Mouse (Mus musculus) MEL (cell line): Measurements from ENCODE around the gene Dlg2. TPM values are rescaled to one million over a fixed set of nuclear protein-coding genes. Genes with fewer than 3 reads are reported as not detected.

Experiments
- DNase-seq: peaks from one replicate; pipeline ENCODE4 v3.0.0; 2011; ENCODE audit warnings: low read depth, low spot score
- H3K27ac ChIP-seq: 2 replicates; pipeline ENCODE4 v1.5.1; 2012; ENCODE audit warnings: low read depth, mild to moderate bottlenecking, control low read depth, low read length, moderate library complexity; ENCODE audit not compliant: control insufficient read depth
- H3K27me3 ChIP-seq, 2 experiments: fragments of 150-350 bp in 1 of 2; sonication (generic) in 1 of 2; 2 replicates each; pipeline ENCODE4 v1.6.1; 2012; ENCODE audit warnings: low read length in 2 of 2, mild to moderate bottlenecking in 2 of 2, improper control_type of control experiment in 1 of 2, moderate library complexity in 1 of 2; ENCODE audit not compliant: insufficient read depth in 2 of 2, control insufficient read depth in 1 of 2
- H3K36me3 ChIP-seq, 2 experiments: 2 replicates each; pipeline ENCODE4 v1.6.1; 2012 to 2014; ENCODE audit warnings: low read length in 2 of 2, improper control_type of control experiment in 1 of 2, inconsistent platforms in 1 of 2, mild to moderate bottlenecking in 1 of 2; ENCODE audit not compliant: insufficient read depth in 2 of 2, control insufficient read depth in 1 of 2
- H3K4me1 ChIP-seq, 2 experiments: fragments of 150-350 bp in 1 of 2; sonication (generic) in 1 of 2; 2 replicates each; pipeline ENCODE4 v1.6.1; 2012; ENCODE audit warnings: low read length in 2 of 2, improper control_type of control experiment in 1 of 2, mild to moderate bottlenecking in 1 of 2; ENCODE audit not compliant: insufficient read depth in 2 of 2, control insufficient read depth in 1 of 2
- H3K4me3 ChIP-seq, 2 experiments: fragments of 150-350 bp in 1 of 2; sonication (generic) in 1 of 2; 2 replicates each; pipeline ENCODE4 v1.5.1; 2012; ENCODE audit warnings: low read depth in 2 of 2, low read length in 2 of 2, mild to moderate bottlenecking in 2 of 2, moderate library complexity in 2 of 2, control low read depth in 1 of 2, improper control_type of control experiment in 1 of 2; ENCODE audit not compliant: control insufficient read depth in 1 of 2, insufficient read depth in 1 of 2
- H3K79me2 ChIP-seq: 2 replicates; pipeline ENCODE4 v1.6.1; 2012; ENCODE audit warnings: mild to moderate bottlenecking, low read length, moderate library complexity; ENCODE audit not compliant: control insufficient read depth, poor library complexity, insufficient read depth
- H3K9ac ChIP-seq: 2 replicates; pipeline ENCODE4 v1.6.1; 2012; ENCODE audit warnings: low read depth, mild to moderate bottlenecking, control low read depth, low read length, moderate library complexity; ENCODE audit not compliant: control insufficient read depth, poor library complexity, severe bottlenecking
- H3K9me3 ChIP-seq: fragments of 150-350 bp; sonication (generic); replicated peaks from 2 replicates; pipeline ENCODE4 v1.6.1; 2012; ENCODE audit warnings: mild to moderate bottlenecking, low read length, improper control_type of control experiment, moderate library complexity; ENCODE audit not compliant: insufficient read depth
- BHLHE40 ChIP-seq: IDR thresholded peaks from 2 replicates; pipeline ENCODE4 v1.6.1; 2012; ENCODE audit warnings: low read depth, mild to moderate bottlenecking, inconsistent platforms, low read length, improper control_type of control experiment, borderline replicate concordance
- CHD1 ChIP-seq: IDR thresholded peaks from 2 replicates; pipeline ENCODE4 v1.6.1; 2012; ENCODE audit warnings: low read depth, mild to moderate bottlenecking, inconsistent platforms, low read length, improper control_type of control experiment
- CTCF ChIP-seq, 3 experiments: IDR thresholded peaks in 2 of 3; conservative IDR thresholded peaks in 1 of 3; 2 replicates each; pipeline ENCODE4 v1.5.1; 2011 to 2012; ENCODE audit warnings: low read length in 3 of 3, low read depth in 2 of 3, mild to moderate bottlenecking in 2 of 3, improper control_type of control experiment in 1 of 3, inconsistent platforms in 1 of 3, mixed read lengths in 1 of 3, moderate library complexity in 1 of 3; ENCODE audit not compliant: control insufficient read depth in 1 of 3, insufficient read depth in 1 of 3, poor library complexity in 1 of 3, severe bottlenecking in 1 of 3
- E2F4 ChIP-seq: IDR thresholded peaks from 2 replicates; pipeline ENCODE4 v1.6.1; 2011; ENCODE audit warnings: low read depth, low read length, improper control_type of control experiment, borderline replicate concordance
- ELF1 ChIP-seq: IDR thresholded peaks from 2 replicates; pipeline ENCODE4 v1.6.1; 2014; ENCODE audit warnings: low read depth, mild to moderate bottlenecking, inconsistent platforms, low read length, improper control_type of control experiment, moderate library complexity
- EP300 ChIP-seq, 2 experiments: IDR thresholded peaks; 2 replicates each; pipeline ENCODE4 v1.6.1; 2011; ENCODE audit warnings: improper control_type of control experiment in 2 of 2, low read length in 2 of 2, low read depth in 1 of 2, mild to moderate bottlenecking in 1 of 2
- ETS1 ChIP-seq: IDR thresholded peaks from 2 replicates; pipeline ENCODE4 v1.6.1; 2012; ENCODE audit warnings: low read depth, mild to moderate bottlenecking, inconsistent platforms, low read length, improper control_type of control experiment, moderate library complexity
- GATA1 ChIP-seq: IDR thresholded peaks from 2 replicates; pipeline ENCODE4 v1.6.1; 2011; ENCODE audit warnings: low read depth, low read length, improper control_type of control experiment
- HCFC1 ChIP-seq: IDR thresholded peaks from 2 replicates; pipeline ENCODE4 v1.6.1; 2012; ENCODE audit warnings: low read depth, mild to moderate bottlenecking, inconsistent platforms, low read length, improper control_type of control experiment, moderate library complexity
- KAT2A ChIP-seq: conservative IDR thresholded peaks from 2 replicates; pipeline ENCODE4 v1.6.1; 2012; ENCODE audit warnings: low read depth, low read length, improper control_type of control experiment, inconsistent platforms
- MAFK ChIP-seq: IDR thresholded peaks from 2 replicates; pipeline ENCODE4 v1.6.1; 2011; ENCODE audit warnings: low read depth, mild to moderate bottlenecking, low read length, improper control_type of control experiment, borderline replicate concordance
- MAX ChIP-seq: IDR thresholded peaks from 2 replicates; pipeline ENCODE4 v1.6.1; 2011; ENCODE audit warnings: low read length, improper control_type of control experiment
- MEF2A ChIP-seq: IDR thresholded peaks from 2 replicates; pipeline ENCODE4 v1.6.1; 2014; ENCODE audit warnings: low read depth, mild to moderate bottlenecking, inconsistent platforms, low read length, improper control_type of control experiment; ENCODE audit not compliant: poor library complexity, insufficient replicate concordance, severe bottlenecking; ENCODE audit errors: extremely low read depth
- MXI1 ChIP-seq: IDR thresholded peaks from 2 replicates; pipeline ENCODE4 v1.6.1; 2011; ENCODE audit warnings: mild to moderate bottlenecking, low read depth, low read length, improper control_type of control experiment
- MYB ChIP-seq: IDR thresholded peaks from 2 replicates; pipeline ENCODE4 v1.6.1; 2011; ENCODE audit warnings: mild to moderate bottlenecking, low read depth, low read length, improper control_type of control experiment
- NELFE ChIP-seq: IDR thresholded peaks from 2 replicates; pipeline ENCODE4 v1.6.1; 2011; ENCODE audit warnings: low read depth, low read length, improper control_type of control experiment
- NRF1 ChIP-seq: IDR thresholded peaks from 2 replicates; pipeline ENCODE4 v1.6.1; 2014; ENCODE audit warnings: low read depth, mild to moderate bottlenecking, inconsistent platforms, low read length, improper control_type of control experiment, moderate library complexity; ENCODE audit not compliant: poor library complexity, insufficient read depth, severe bottlenecking
- POLR2AphosphoS2 ChIP-seq: IDR thresholded peaks from 2 replicates; pipeline ENCODE4 v1.6.1; 2011; ENCODE audit warnings: low read length, improper control_type of control experiment
- POLR2AphosphoS5 ChIP-seq: IDR thresholded peaks from 2 replicates; pipeline ENCODE4 v1.6.1; 2012; ENCODE audit warnings: low read depth, borderline replicate concordance, mild to moderate bottlenecking, inconsistent platforms, low read length, moderate library complexity, mixed read lengths
- RAD21 ChIP-seq: IDR thresholded peaks from 2 replicates; pipeline ENCODE4 v1.6.1; 2011; ENCODE audit warnings: mild to moderate bottlenecking, low read depth, low read length, improper control_type of control experiment
- TAL1 ChIP-seq: IDR thresholded peaks from 2 replicates; pipeline ENCODE4 v1.6.1; 2012; ENCODE audit warnings: mild to moderate bottlenecking, inconsistent platforms, low read length, moderate library complexity, mixed read lengths
- TCF12 ChIP-seq: IDR thresholded peaks from 2 replicates; pipeline ENCODE4 v1.6.1; 2014; ENCODE audit warnings: low read depth, mild to moderate bottlenecking, inconsistent platforms, low read length, improper control_type of control experiment, moderate library complexity
- UBTF ChIP-seq: IDR thresholded peaks from 2 replicates; pipeline ENCODE4 v1.6.1; 2012; ENCODE audit warnings: low read depth, mild to moderate bottlenecking, inconsistent platforms, low read length, improper control_type of control experiment, moderate library complexity, borderline replicate concordance; ENCODE audit not compliant: insufficient read depth
- USF1 ChIP-seq: IDR thresholded peaks from 2 replicates; pipeline ENCODE4 v1.6.1; 2014; ENCODE audit warnings: low read depth, mild to moderate bottlenecking, inconsistent platforms, low read length, improper control_type of control experiment, moderate library complexity
- USF2 ChIP-seq, 2 experiments: IDR thresholded peaks; 2 replicates each; pipeline ENCODE4 v1.6.1; 2011 to 2012; ENCODE audit warnings: improper control_type of control experiment in 2 of 2, low read length in 2 of 2, borderline replicate concordance in 1 of 2, inconsistent platforms in 1 of 2, low read depth in 1 of 2, mild to moderate bottlenecking in 1 of 2; ENCODE audit not compliant: insufficient read depth in 1 of 2
- ZKSCAN1 ChIP-seq: IDR thresholded peaks from 2 replicates; pipeline ENCODE4 v1.6.1; 2012; ENCODE audit warnings: low read depth, mild to moderate bottlenecking, inconsistent platforms, low read length, improper control_type of control experiment, moderate library complexity
- ZMIZ1 ChIP-seq: IDR thresholded peaks from 2 replicates; pipeline ENCODE4 v1.6.1; 2012; ENCODE audit warnings: low read depth, mild to moderate bottlenecking, inconsistent platforms, low read length, improper control_type of control experiment, moderate library complexity
- ZNF384 ChIP-seq: IDR thresholded peaks from 2 replicates; pipeline ENCODE4 v1.6.1; 2012; ENCODE audit warnings: low read depth, mild to moderate bottlenecking, inconsistent platforms, low read length, improper control_type of control experiment
- polyA plus RNA-seq, 2 experiments: library from polyadenylated mRNA; stranded (reverse) in 1 of 2; unstranded in 1 of 2; fragments of >175 nt in 1 of 2; fragments of >200 nt in 1 of 2; gene quantifications; 2 replicates each; pipeline versions ENCODE4 v1.2.1 to v1.2.4; 2012; ENCODE audit warnings: low replicate concordance in 2 of 2, low read depth in 1 of 2; ENCODE audit not compliant: insufficient read length in 2 of 2, insufficient read depth in 1 of 2, missing spikeins in 1 of 2
- total RNA-seq: library from RNA; depleted of rRNA; stranded (reverse); fragments of 300-350 nt; gene quantifications from 2 replicates; pipeline ENCODE4 v1.2.3, GENCODE M21; 2012

Gene Dlg2
- total and polyA plus RNA-seq, 3 experiments: 0.04 TPM; not detected in 2

GRCm38 (mm10) chr7:92392052-92392640 lies 1915.7 kb downstream of the Dlg2 start:
- H3K79me2 ChIP-seq: no peaks in the 10 kb centered on the region
- no peaks in the 10 kb centered on the region for H3K27me3 ChIP-seq
- no peaks in the 10 kb centered on the region for H3K36me3 ChIP-seq
- no peaks in the 10 kb centered on the region for H3K9me3 ChIP-seq
- no peaks in the 10 kb centered on the region for H3K4me1 ChIP-seq
- no peak overlapping the region for H3K9ac ChIP-seq
- TF ChIP-seq GATA1 (no peak), NELFE (no peak), BHLHE40 (no peak), HCFC1 (no peak), MAFK (no peak), TAL1 (no peak), E2F4 (no peak), USF2 (IDR thresholded peaks at IDR 0.05; ENCODE audit: borderline replicate concordance in 1 of 2, insufficient read depth in 1 of 2, low read depth in 1 of 2, low read length in 2 of 2) (no peak), POLR2AphosphoS2 (no peak), MYB (no peak), USF1 (no peak), RAD21 (no peak), NRF1 (no peak), CHD1 (no peak), KAT2A (no peak), POLR2AphosphoS5 (no peak)
- H3K4me3 ChIP-seq: no peak overlapping the region
- no peak for DNase-seq
- no peak overlapping the region for H3K27ac ChIP-seq

- no peak overlapping the region for H3K4me3 ChIP-seq
- TF ChIP-seq TCF12 (no peak), BHLHE40 (no peak), USF2 (IDR thresholded peaks at IDR 0.05; ENCODE audit: borderline replicate concordance in 1 of 2, insufficient read depth in 1 of 2, low read depth in 1 of 2, low read length in 2 of 2) (no peak), MEF2A (no peak), NRF1 (no peak), CHD1 (no peak), MXI1 (no peak), ZMIZ1 (no peak), POLR2AphosphoS2 (no peak), ETS1 (no peak), UBTF (no peak), MYB (no peak), EP300 (IDR thresholded peaks at IDR 0.05; ENCODE audit: low read depth in 1 of 2, low read length in 2 of 2) (no peak), MAFK (no peak), ZNF384 (no peak), CTCF (IDR thresholded peaks at IDR 0.05 in 2 of 3, conservative IDR thresholded peaks at IDR 0.05 in 1 of 3; ENCODE audit: control insufficient read depth in 1 of 3, insufficient read depth in 1 of 3, low read depth in 2 of 3, low read length in 3 of 3, poor library complexity in 1 of 3, severe bottlenecking in 1 of 3) (no peak), ZKSCAN1 (no peak), NELFE (no peak), MAX (no peak), ELF1 (no peak)
- TF ChIP-seq, all 39 proteins: peak for 0
- Histone ChIP-seq H3K79me2 (no peaks in the 10 kb centered on the region), H3K27ac (no peak overlapping the region), H3K4me1 (no peaks in the 10 kb centered on the region), H3K36me3 (no peaks in the 10 kb centered on the region), H3K9me3 (no peaks in the 10 kb centered on the region), H3K27me3 (no peaks in the 10 kb centered on the region), H3K9ac (no peak overlapping the region)
- no peak for DNase-seq
Measured at GRCm38 (mm10) chr7:92396783-92397182, 1920.3 kb downstream of the Dlg2 start.
